Mouse (Mus musculus): ENCODE results near the gene Dtymk.

GRCm38 (mm10) chr1:93835876-93836531 lies 34.3 kb upstream of the Dtymk start:
- TF ChIP-seq GATA1 (IDR thresholded peaks at IDR 0.05; ENCODE audit: borderline replicate concordance, low read length) (no peak), FLI1 (IDR thresholded peaks at IDR 0.05; ENCODE audit: low read length) (no peak)
